Mouse (Mus musculus) G1E (cell line): ENCODE data around the gene Specc1. TPM values are rescaled to one million over a fixed set of nuclear protein-coding genes. Genes with fewer than 3 reads are reported as not detected.

Experiments
- ATAC-seq: 2 replicates; pipeline ENCODE4 v1.8.0; 2016; ENCODE audit warnings: mild to moderate bottlenecking; ENCODE audit not compliant: insufficient number of reproducible peaks, poor library complexity, low FRiP score, severe bottlenecking; ENCODE audit errors: extremely low read depth
- DNase-seq: peaks from one replicate; pipeline ENCODE4 v3.0.0; 2012; ENCODE audit warnings: low spot score
- H3K27me3 ChIP-seq: 2 replicates; pipeline ENCODE4 v1.6.1; 2012; ENCODE audit warnings: mild to moderate bottlenecking, low read length, inconsistent platforms; ENCODE audit not compliant: insufficient read depth
- H3K36me3 ChIP-seq: replicated peaks from 2 replicates; pipeline ENCODE3; 2012; ENCODE audit warnings: mild to moderate bottlenecking, inconsistent platforms
- H3K4me1 ChIP-seq: 2 replicates; pipeline ENCODE4 v1.6.1; 2012; ENCODE audit warnings: low read depth, low read length, inconsistent platforms, mixed read lengths; ENCODE audit not compliant: insufficient read depth
- H3K4me3 ChIP-seq: 2 replicates; pipeline ENCODE4 v1.5.1; 2012; ENCODE audit warnings: low read depth, mild to moderate bottlenecking, inconsistent platforms, low read length, moderate library complexity, mixed read lengths
- H3K9me3 ChIP-seq: replicated peaks from 2 replicates; pipeline ENCODE4 v1.6.1; 2012; ENCODE audit warnings: inconsistent platforms
- CTCF ChIP-seq: IDR thresholded peaks from 2 replicates; pipeline ENCODE4 v1.5.1; 2012; ENCODE audit warnings: low read depth, low read length, inconsistent platforms, mixed read lengths
- GATA1 ChIP-seq: IDR thresholded peaks from 2 replicates; pipeline ENCODE4 v1.6.1; 2012; ENCODE audit warnings: borderline replicate concordance, low read length, inconsistent platforms, mixed read lengths
- GATA2 ChIP-seq: IDR thresholded peaks from 2 replicates; pipeline ENCODE4 v1.6.1; 2012; ENCODE audit warnings: low read depth, low read length, inconsistent platforms, borderline replicate concordance
- POLR2AphosphoS5 ChIP-seq: IDR thresholded peaks from 2 replicates; pipeline ENCODE4 v1.6.1; 2012; ENCODE audit warnings: low read depth, low read length, inconsistent platforms; ENCODE audit not compliant: insufficient replicate concordance
- TAL1 ChIP-seq: conservative IDR thresholded peaks from 2 replicates; pipeline ENCODE4 v1.6.1; 2012; ENCODE audit warnings: low read depth, low read length, inconsistent platforms, mixed read lengths
- polyA plus RNA-seq: library from polyadenylated mRNA; stranded (reverse); fragments of >175 nt; gene quantifications from 2 replicates; pipeline ENCODE4 v1.2.3, GENCODE M21; 2012
- total RNA-seq, 2 experiments: library from RNA; stranded (forward) in 1 of 2; stranded (reverse) in 1 of 2; fragments of 200-1000 nt in 1 of 2; fragments of >200 nt in 1 of 2; fragmentation: Nextera tagmentation in 1 of 2; gene quantifications; 2 replicates each; pipeline ENCODE4 v1.2.3; 2014 to 2017

The Specc1 gene
- total and polyA plus RNA-seq, 3 experiments = 2.4 to 76.6 (median 12.1) TPM

GRCm38 (mm10) chr11:62223416-62223815 lies 266.9 kb downstream of the Specc1 start:
- Histone ChIP-seq H3K27me3 (peaks cover 33% of the 10 kb centered on the region), H3K36me3 (peaks cover 14% of the 10 kb centered on the region), H3K4me3 (no peak overlapping the region), H3K4me1 (peaks cover 2% of the 10 kb centered on the region; the same call in 1 of the 2 replicates), H3K9me3 (no peaks in the 10 kb centered on the region)
- TF ChIP-seq POLR2AphosphoS5 = no peak
- no peak for TF ChIP-seq GATA2
- no peak for TF ChIP-seq CTCF
- no peak for TF ChIP-seq TAL1
- TF ChIP-seq GATA1 = no peak
- no peak for DNase-seq
- no peak for ATAC-seq

- peaks cover 14% of the 10 kb centered on the region for H3K36me3 ChIP-seq
- H3K27me3 ChIP-seq = peaks cover 35% of the 10 kb centered on the region
- H3K4me1 ChIP-seq = no peaks in the 10 kb centered on the region; the same call in 1 of the 2 replicates
- no peaks in the 10 kb centered on the region for H3K9me3 ChIP-seq
- H3K4me3 ChIP-seq = no peak overlapping the region
- ATAC-seq (no peak), DNase-seq (no peak)
- TF ChIP-seq CTCF = no peak
- TF ChIP-seq POLR2AphosphoS5 = no peak
- no peak for TF ChIP-seq TAL1
- TF ChIP-seq GATA1 = no peak
- TF ChIP-seq GATA2 = no peak
These were observed 267.4 kb downstream of the Specc1 start for GRCm38 (mm10) chr11:62223962-62224361.

GRCm38 (mm10) chr11:62224797-62225196 lies 268.2 kb downstream of the Specc1 start:
- TF ChIP-seq CTCF (no peak), GATA2 (no peak), GATA1 (no peak), POLR2AphosphoS5 (no peak), TAL1 (no peak)
- H3K4me3 ChIP-seq = no peak overlapping the region
- no peaks in the 10 kb centered on the region; the same call in 1 of the 2 replicates for H3K4me1 ChIP-seq
- peaks cover 6% of the 10 kb centered on the region for H3K36me3 ChIP-seq
- H3K27me3 ChIP-seq = peaks cover 34% of the 10 kb centered on the region
- no peaks in the 10 kb centered on the region for H3K9me3 ChIP-seq
- ATAC-seq (no peak), DNase-seq (no peak)

GRCm38 (mm10) chr11:62240631-62241261 lies 284.2 kb downstream of the Specc1 start:
- Histone ChIP-seq H3K27me3 (peaks cover 82% of the 10 kb centered on the region), H3K36me3 (no peaks in the 10 kb centered on the region), H3K4me1 (no peaks in the 10 kb centered on the region), H3K4me3 (no peak overlapping the region), H3K9me3 (peaks cover 6% of the 10 kb centered on the region)
- no peak for ATAC-seq
- TF ChIP-seq GATA2 (no peak), CTCF (no peak), TAL1 (no peak), POLR2AphosphoS5 (no peak), GATA1 (no peak)
- DNase-seq = no peak

GRCm38 (mm10) chr11:62243871-62244270 lies 287.3 kb downstream of the Specc1 start:
- H3K27me3 ChIP-seq = peaks cover 74% of the 10 kb centered on the region
- peaks cover 11% of the 10 kb centered on the region for H3K9me3 ChIP-seq
- ATAC-seq (no peak), DNase-seq (no peak)
- H3K4me1 ChIP-seq = peaks cover 9% of the 10 kb centered on the region
- no peaks in the 10 kb centered on the region for H3K36me3 ChIP-seq
- no peak overlapping the region for H3K4me3 ChIP-seq
- TF ChIP-seq GATA2 (no peak), POLR2AphosphoS5 (no peak), CTCF (no peak), GATA1 (no peak), TAL1 (no peak)

GRCm38 (mm10) chr11:62244471-62244870 lies 287.9 kb downstream of the Specc1 start:
- no peaks in the 10 kb centered on the region for H3K36me3 ChIP-seq
- DNase-seq (no peak), ATAC-seq (no peak)
- H3K27me3 ChIP-seq = peaks cover 75% of the 10 kb centered on the region
- H3K4me1 ChIP-seq = peaks cover 15% of the 10 kb centered on the region
- peaks cover 11% of the 10 kb centered on the region for H3K9me3 ChIP-seq
- no peak for TF ChIP-seq CTCF
- TF ChIP-seq GATA1 = no peak
- TF ChIP-seq GATA2 = no peak
- no peak overlapping the region for H3K4me3 ChIP-seq
